Mouse (Mus musculus) kidney, embryonic 16.5 days (tissue): ENCODE data around the gene Rnf148. TPM values are rescaled to one million over a fixed set of nuclear protein-coding genes. Genes with fewer than 3 reads are reported as not detected.

Experiments
- ATAC-seq: fragments of 200-750 bp; cut with Nextera tagmentation; 2 replicates; pipeline ENCODE4 v1.8.0; 2017; ENCODE audit warnings: moderate TSS enrichment; ENCODE audit not compliant: low FRiP score, low TSS enrichment
- H3K27ac ChIP-seq: fragments of 300-500 bp; sonication (generic); 2 replicates; pipeline ENCODE4 v1.5.1; 2014; ENCODE audit warnings: low read length
- H3K27me3 ChIP-seq: fragments of 300-500 bp; sonication (generic); 2 replicates; pipeline ENCODE4 v1.6.1; 2014; ENCODE audit warnings: low read length, control low read depth, mixed read lengths; ENCODE audit not compliant: insufficient read depth
- H3K36me3 ChIP-seq: fragments of 300-500 bp; sonication (generic); 2 replicates; pipeline ENCODE4 v1.6.1; 2014; ENCODE audit warnings: low read length, control low read depth, mixed read lengths; ENCODE audit not compliant: insufficient read depth
- H3K4me1 ChIP-seq: fragments of 300-500 bp; sonication (generic); 2 replicates; pipeline ENCODE4 v1.6.1; 2014; ENCODE audit warnings: low read length, control low read depth, mixed read lengths; ENCODE audit not compliant: insufficient read depth
- H3K4me2 ChIP-seq: fragments of 300-500 bp; sonication (generic); replicated peaks from 2 replicates; pipeline ENCODE4 v1.6.1; 2014; ENCODE audit warnings: low read depth, low read length
- H3K4me3 ChIP-seq: fragments of 300-500 bp; sonication (generic); 2 replicates; pipeline ENCODE4 v1.5.1; 2014; ENCODE audit warnings: mild to moderate bottlenecking, low read length
- H3K9ac ChIP-seq: fragments of 300-500 bp; sonication (generic); replicated peaks from 2 replicates; pipeline ENCODE4 v1.6.1; 2014; ENCODE audit warnings: low read length
- H3K9me3 ChIP-seq: fragments of 300-500 bp; sonication (generic); 2 replicates; pipeline ENCODE4 v1.6.1; 2016; ENCODE audit warnings: low read length, control low read depth
- WGBS: fragments of 180-500 bp; shearing (Covaris S2); extraction: QIAGEN DNeasy Blood & Tissue Kit; methylation state at CpG from one replicate; pipeline ENCODE4 v1.1.7; 2014; 5-methylcytosine and 5-hydroxymethylcytosine counted together
- polyA plus RNA-seq: library from polyadenylated mRNA; unstranded; fragments of >200 nt; fragmentation: Nextera tagmentation; extraction: Ambion mirVana; gene quantifications from 2 replicates; pipeline ENCODE4 v1.2.1, GENCODE M21; 2015

The Rnf148 gene
- polyA plus RNA-seq = 0.14 TPM in 1 of 2 replicates, not detected in the other

GRCm38 (mm10) chr6:23655036-23655435 is at the start of gene Rnf148:
Gene Rnf148 (minus strand): TSS chr6:23655136.
- H3K4me2 ChIP-seq = no peak within 1 kb of the TSS
- no peak within 1 kb of the TSS for H3K9ac ChIP-seq
- H3K9me3 ChIP-seq = no peaks in the 10 kb centered on the region
- no peak within 1 kb of the TSS for H3K27ac ChIP-seq
- H3K36me3 ChIP-seq = no peaks in the 10 kb centered on the region
- ATAC-seq = no peak
- no peaks in the 10 kb centered on the region for H3K27me3 ChIP-seq
- no peaks in the 10 kb centered on the region for H3K4me1 ChIP-seq
- no peak within 1 kb of the TSS for H3K4me3 ChIP-seq
- WGBS = 89% methylated on average over 2 of the region's 2 CpGs

- 67% methylated on average over 3 of the region's 3 CpGs for WGBS
- no peaks in the 10 kb centered on the region for H3K9me3 ChIP-seq
- H3K27me3 ChIP-seq = no peaks in the 10 kb centered on the region
- H3K4me3 ChIP-seq = no peak overlapping the region
- H3K36me3 ChIP-seq = no peaks in the 10 kb centered on the region
- no peak for ATAC-seq
- H3K27ac ChIP-seq = no peak overlapping the region
- no peaks in the 10 kb centered on the region for H3K4me1 ChIP-seq
- no peak overlapping the region for H3K9ac ChIP-seq
- H3K4me2 ChIP-seq = no peak overlapping the region
Measured at GRCm38 (mm10) chr6:23700879-23701278, 45.9 kb upstream of the Rnf148 start.

- no peak for ATAC-seq
- Histone ChIP-seq H3K27ac (no peak overlapping the region), H3K4me3 (no peak overlapping the region), H3K9ac (no peak overlapping the region), H3K27me3 (no peaks in the 10 kb centered on the region), H3K36me3 (no peaks in the 10 kb centered on the region), H3K9me3 (no peaks in the 10 kb centered on the region), H3K4me1 (no peaks in the 10 kb centered on the region), H3K4me2 (no peak overlapping the region)
- 76% methylated on average over 1 of the region's 1 CpGs for WGBS
Measured at GRCm38 (mm10) chr6:23678172-23678571, 23.2 kb upstream of the Rnf148 start.

GRCm38 (mm10) chr6:23650205-23650604 is 4.7 kb downstream of the Rnf148 start, which contains the start of gene Rnf133:
Gene Rnf133 (minus strand): TSS chr6:23650305.
- Histone ChIP-seq H3K4me1 (no peaks in the 10 kb centered on the region), H3K27me3 (no peaks in the 10 kb centered on the region), H3K27ac (no peak within 1 kb of the TSS), H3K9me3 (no peaks in the 10 kb centered on the region), H3K4me3 (no peak within 1 kb of the TSS), H3K36me3 (no peaks in the 10 kb centered on the region), H3K4me2 (no peak within 1 kb of the TSS), H3K9ac (no peak within 1 kb of the TSS)
- WGBS = 84% methylated on average over 2 of the region's 2 CpGs
- no peak for ATAC-seq

- Histone ChIP-seq H3K9me3 (no peaks in the 10 kb centered on the region), H3K27me3 (no peaks in the 10 kb centered on the region), H3K4me3 (no peak overlapping the region), H3K27ac (no peak overlapping the region), H3K4me2 (no peak overlapping the region), H3K4me1 (no peaks in the 10 kb centered on the region), H3K36me3 (no peaks in the 10 kb centered on the region), H3K9ac (no peak overlapping the region)
- ATAC-seq = no peak
- 69% methylated on average over 8 of the region's 8 CpGs for WGBS
Measured at GRCm38 (mm10) chr6:23648732-23649131, 6.2 kb downstream of the Rnf148 start.

GRCm38 (mm10) chr6:23647627-23648247 is 7.2 kb downstream of the Rnf148 start:
- no peaks in the 10 kb centered on the region for H3K27me3 ChIP-seq
- no peaks in the 10 kb centered on the region for H3K36me3 ChIP-seq
- no peak for ATAC-seq
- H3K9me3 ChIP-seq = no peaks in the 10 kb centered on the region
- H3K4me1 ChIP-seq = no peaks in the 10 kb centered on the region
- 61% methylated on average over 7 of the region's 7 CpGs for WGBS
- no peak overlapping the region for H3K4me3 ChIP-seq
- no peak overlapping the region for H3K4me2 ChIP-seq
- H3K27ac ChIP-seq = no peak overlapping the region
- H3K9ac ChIP-seq = no peak overlapping the region

GRCm38 (mm10) chr6:23637081-23637480 is 17.9 kb downstream of the Rnf148 start:
- no peaks in the 10 kb centered on the region for H3K9me3 ChIP-seq
- H3K9ac ChIP-seq = no peak overlapping the region
- H3K27ac ChIP-seq = no peak overlapping the region
- no peak overlapping the region for H3K4me3 ChIP-seq
- 82% methylated on average over 3 of the region's 3 CpGs for WGBS
- ATAC-seq = no peak
- H3K27me3 ChIP-seq = no peaks in the 10 kb centered on the region
- H3K36me3 ChIP-seq = no peaks in the 10 kb centered on the region
- H3K4me1 ChIP-seq = no peaks in the 10 kb centered on the region
- H3K4me2 ChIP-seq = no peak overlapping the region

- Histone ChIP-seq H3K4me3 (no peak overlapping the region), H3K36me3 (no peaks in the 10 kb centered on the region)
- 95% methylated on average over 3 of the region's 3 CpGs for WGBS
Measured at GRCm38 (mm10) chr6:23635208-23635607, 19.7 kb downstream of the Rnf148 start.

GRCm38 (mm10) chr6:23634016-23634415 is 20.9 kb downstream of the Rnf148 start:
- H3K9me3 ChIP-seq = no peaks in the 10 kb centered on the region
- ATAC-seq = no peak
- 76% methylated on average over 9 of the region's 9 CpGs for WGBS
- H3K4me2 ChIP-seq = no peak overlapping the region
- no peaks in the 10 kb centered on the region for H3K27me3 ChIP-seq
- no peak overlapping the region for H3K27ac ChIP-seq
- no peaks in the 10 kb centered on the region for H3K4me1 ChIP-seq
- H3K36me3 ChIP-seq = no peaks in the 10 kb centered on the region
- no peak overlapping the region for H3K9ac ChIP-seq
- H3K4me3 ChIP-seq = no peak overlapping the region

More at GRCm38 (mm10) chr6:23635208-23635607, 19.7 kb downstream of the Rnf148 start:
- H3K9ac ChIP-seq = no peak overlapping the region
- no peaks in the 10 kb centered on the region for H3K27me3 ChIP-seq
- no peaks in the 10 kb centered on the region for H3K9me3 ChIP-seq
- no peak for ATAC-seq
- no peak overlapping the region for H3K4me2 ChIP-seq
- H3K4me1 ChIP-seq = no peaks in the 10 kb centered on the region
- H3K27ac ChIP-seq = no peak overlapping the region

- H3K9ac ChIP-seq = no peak overlapping the region
- H3K4me2 ChIP-seq = no peak overlapping the region
- no peak overlapping the region for H3K4me3 ChIP-seq
- H3K27ac ChIP-seq = no peak overlapping the region
- no peaks in the 10 kb centered on the region for H3K9me3 ChIP-seq
- WGBS = 33% methylated on average over 4 of the region's 4 CpGs
- H3K36me3 ChIP-seq = no peaks in the 10 kb centered on the region
- H3K27me3 ChIP-seq = no peaks in the 10 kb centered on the region
- H3K4me1 ChIP-seq = no peaks in the 10 kb centered on the region
- ATAC-seq = no peak
Measured at GRCm38 (mm10) chr6:23630465-23630864, 24.5 kb downstream of the Rnf148 start.
